Mouse (Mus musculus) midbrain, embryonic 10.5 days (tissue): ENCODE measurements around the gene Gm49394. TPM values are rescaled to one million over a fixed set of nuclear protein-coding genes. Genes with fewer than 3 reads are reported as not detected.

Source experiments
- DNase-seq: peaks from one replicate; pipeline ENCODE4 v3.0.0-alpha.2; 2017; ENCODE audit warnings: low spot score
- H3K27ac ChIP-seq: fragments of 300-500 bp; sonication (generic); replicated peaks from 2 replicates; pipeline ENCODE4 v1.5.1; 2016; ENCODE audit warnings: mild to moderate bottlenecking
- H3K27me3 ChIP-seq: fragments of 300-500 bp; sonication (generic); 2 replicates; pipeline ENCODE4 v1.6.1; 2016; ENCODE audit warnings: low read depth, mild to moderate bottlenecking; ENCODE audit not compliant: poor library complexity, severe bottlenecking
- H3K36me3 ChIP-seq: fragments of 300-500 bp; sonication (generic); 2 replicates; pipeline ENCODE4 v1.6.1; 2016; ENCODE audit warnings: mild to moderate bottlenecking, moderate library complexity
- H3K4me1 ChIP-seq: fragments of 300-500 bp; sonication (generic); 2 replicates; pipeline ENCODE4 v1.6.1; 2016
- H3K4me3 ChIP-seq: fragments of 300-500 bp; sonication (generic); 2 replicates; pipeline ENCODE4 v1.5.1; 2016; ENCODE audit warnings: mild to moderate bottlenecking, moderate library complexity
- H3K9me3 ChIP-seq: fragments of 300-500 bp; sonication (generic); replicated peaks from 2 replicates; pipeline ENCODE4 v1.6.1; 2016; ENCODE audit warnings: mild to moderate bottlenecking
- WGBS: fragments of 180-500 bp; shearing (Covaris S2); methylation state at CpG from one replicate; pipeline ENCODE4 v1.1.7; 2016; 5-methylcytosine and 5-hydroxymethylcytosine counted together
- polyA plus RNA-seq: library from polyadenylated mRNA; unstranded; fragments of >200 nt; fragmentation: Nextera tagmentation; extraction: Ambion mirVana; gene quantifications from 2 replicates; pipeline ENCODE4 v1.2.1, GENCODE M21; 2016

Gm49394 gene
- polyA plus RNA-seq, 1 experiment from 2014 or later, result not detected

DNA sequence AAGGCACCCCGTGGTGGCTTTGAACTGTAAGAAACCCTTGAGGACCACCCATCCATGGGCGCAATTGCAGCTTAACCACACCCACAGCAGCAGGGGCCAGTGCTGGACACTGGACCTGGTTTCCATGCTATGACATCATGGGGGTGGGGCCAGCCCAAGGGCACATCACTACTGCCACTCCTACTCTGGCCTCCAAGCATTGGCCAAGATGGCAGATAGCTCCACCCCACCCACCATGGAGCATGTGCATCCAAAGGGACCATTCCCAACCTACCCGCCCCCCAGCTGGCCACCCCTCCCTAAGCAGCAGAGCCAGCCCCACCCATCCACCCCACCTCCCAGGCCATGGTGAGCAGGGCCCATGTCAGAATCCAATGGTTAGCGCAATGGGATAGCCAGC lies 13.7 kb downstream of the Gm49394 start:
- Histone ChIP-seq H3K4me1 (peaks cover 68% of the 10 kb centered on the region), H3K9me3 (no peaks in the 10 kb centered on the region), H3K4me3 (peak overlapping the region; percentile 11; the same call in 1 of the 2 replicates), H3K27me3 (peaks cover 100% of the 10 kb centered on the region), H3K27ac (no peak overlapping the region), H3K36me3 (no peaks in the 10 kb centered on the region)
- WGBS, result 35% methylated on average over 4 of the region's 4 CpGs
- DNase-seq, result no peak

GRCm38 (mm10) chr7:142655633-142656032 lies 14.1 kb downstream of the Gm49394 start:
- no peaks in the 10 kb centered on the region for H3K36me3 ChIP-seq
- peaks cover 100% of the 10 kb centered on the region for H3K27me3 ChIP-seq
- DNase-seq, result no peak
- peaks cover 64% of the 10 kb centered on the region for H3K4me1 ChIP-seq
- H3K9me3 ChIP-seq, result no peaks in the 10 kb centered on the region
- no peak overlapping the region for H3K27ac ChIP-seq
- peak overlapping the region; percentile 14; the same call in 1 of the 2 replicates for H3K4me3 ChIP-seq
- WGBS, result 10% methylated on average over 11 of the region's 11 CpGs

DNA sequence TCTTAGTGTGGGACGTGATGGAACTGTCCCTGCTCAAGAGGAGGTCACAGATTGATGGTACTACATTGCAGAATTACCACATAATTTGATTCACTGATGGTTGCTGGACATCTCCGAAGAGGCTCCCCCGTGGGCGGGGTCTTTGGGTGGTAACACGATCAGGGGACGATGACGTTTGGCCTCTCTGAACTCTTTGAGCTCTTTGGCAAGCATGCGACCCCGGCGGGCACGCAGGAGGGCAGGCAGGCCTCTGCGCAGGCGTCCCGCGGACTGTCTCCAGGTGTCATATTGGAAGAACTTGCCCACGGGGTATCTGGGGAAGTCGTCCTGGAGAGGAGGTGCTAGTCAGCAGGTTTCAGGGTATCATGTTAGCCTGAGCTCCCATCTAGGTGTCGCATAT lies 16.0 kb downstream of the Gm49394 start:
- no peaks in the 10 kb centered on the region for H3K9me3 ChIP-seq
- no peak for DNase-seq
- H3K27ac ChIP-seq, result no peak overlapping the region
- peak overlapping the region; percentile 11; the same call in 1 of the 2 replicates for H3K4me3 ChIP-seq
- 7% methylated on average over 18 of the region's 18 CpGs for WGBS
- H3K27me3 ChIP-seq, result peaks cover 84% of the 10 kb centered on the region
- H3K36me3 ChIP-seq, result no peaks in the 10 kb centered on the region
- peaks cover 45% of the 10 kb centered on the region for H3K4me1 ChIP-seq

DNA sequence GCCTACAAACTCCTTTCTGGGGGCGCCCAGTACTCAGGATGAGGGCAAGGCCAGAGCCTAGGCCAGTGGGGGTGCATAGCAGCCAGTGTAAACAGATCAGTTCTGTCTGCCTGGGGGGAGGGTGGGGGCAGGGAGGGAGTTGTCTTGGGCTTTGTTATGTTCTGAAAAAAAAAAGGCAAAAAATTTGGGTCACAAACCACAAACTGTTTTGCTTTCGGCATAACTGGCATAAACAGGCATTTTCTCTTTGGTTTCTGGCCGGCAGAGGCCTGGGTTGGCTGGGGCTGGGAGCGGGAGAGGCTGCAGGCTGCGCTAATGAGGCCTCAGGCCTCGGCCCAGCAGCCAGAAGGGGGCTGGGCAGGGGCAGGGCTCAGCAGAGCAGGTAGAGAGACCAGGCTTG lies 23.1 kb downstream of the Gm49394 start:
- no peak for DNase-seq

DNA sequence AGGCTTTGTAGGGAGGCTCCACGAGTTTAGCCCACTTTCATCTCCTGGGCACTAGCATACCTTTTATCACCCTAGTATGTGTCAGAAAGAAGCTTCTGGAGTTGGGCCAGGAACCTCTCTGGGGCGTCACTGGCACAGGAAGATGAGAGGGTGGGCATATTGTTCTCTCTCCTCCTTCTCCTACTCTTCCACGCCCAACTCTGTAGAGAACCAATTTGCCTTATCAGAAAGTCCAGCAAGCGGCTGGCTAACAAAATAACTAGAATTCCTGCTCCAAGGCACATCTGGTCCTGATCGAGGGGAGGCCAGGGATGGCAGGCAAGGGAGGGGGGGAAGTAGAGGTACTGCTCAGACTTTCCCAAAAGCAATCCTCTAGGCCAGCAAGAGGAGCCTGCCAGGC lies 24.7 kb downstream of the Gm49394 start:
- Histone ChIP-seq H3K4me1 (no peaks in the 10 kb centered on the region; the same call in 1 of the 2 replicates), H3K9me3 (peaks cover 4% of the 10 kb centered on the region; the same call in 1 of the 2 replicates), H3K4me3 (no peak overlapping the region), H3K36me3 (no peaks in the 10 kb centered on the region), H3K27me3 (peaks cover 4% of the 10 kb centered on the region; the same call in 1 of the 2 replicates), H3K27ac (no peak overlapping the region)
- WGBS, result 56% methylated on average over 5 of the region's 5 CpGs
- DNase-seq, result no peak

More for the DNA sequence above, 23.1 kb downstream of the Gm49394 start:
- H3K4me1 ChIP-seq, result no peaks in the 10 kb centered on the region; the same call in 1 of the 2 replicates
- H3K27ac ChIP-seq, result no peak overlapping the region
- H3K4me3 ChIP-seq, result no peak overlapping the region
- H3K36me3 ChIP-seq, result no peaks in the 10 kb centered on the region
- WGBS, result 22% methylated on average over 6 of the region's 6 CpGs
- peaks cover 4% of the 10 kb centered on the region; the same call in 1 of the 2 replicates for H3K9me3 ChIP-seq
- peaks cover 17% of the 10 kb centered on the region for H3K27me3 ChIP-seq

- no peaks in the 10 kb centered on the region for H3K9me3 ChIP-seq
- no peak for DNase-seq
- H3K27ac ChIP-seq, result no peak overlapping the region
- H3K4me3 ChIP-seq, result no peak overlapping the region
- H3K36me3 ChIP-seq, result no peaks in the 10 kb centered on the region
- no peaks in the 10 kb centered on the region for H3K27me3 ChIP-seq
- H3K4me1 ChIP-seq, result peaks cover 16% of the 10 kb centered on the region
Measured at GRCm38 (mm10) chr7:142636178-142636577, 33.6 kb downstream of the Gm49394 start.

- no peaks in the 10 kb centered on the region for H3K27me3 ChIP-seq
- H3K4me1 ChIP-seq, result peaks cover 4% of the 10 kb centered on the region; the same call in 1 of the 2 replicates
- H3K36me3 ChIP-seq, result no peaks in the 10 kb centered on the region
- no peaks in the 10 kb centered on the region for H3K9me3 ChIP-seq
- 85% methylated on average over 10 of the region's 10 CpGs for WGBS
- H3K4me3 ChIP-seq, result no peak overlapping the region
- no peak overlapping the region for H3K27ac ChIP-seq
- DNase-seq, result no peak
Measured at GRCm38 (mm10) chr7:142630691-142631090, 39.1 kb downstream of the Gm49394 start.

GRCm38 (mm10) chr7:142629806-142630205 lies 39.9 kb downstream of the Gm49394 start:
- 90% methylated on average over 6 of the region's 6 CpGs for WGBS

DNA sequence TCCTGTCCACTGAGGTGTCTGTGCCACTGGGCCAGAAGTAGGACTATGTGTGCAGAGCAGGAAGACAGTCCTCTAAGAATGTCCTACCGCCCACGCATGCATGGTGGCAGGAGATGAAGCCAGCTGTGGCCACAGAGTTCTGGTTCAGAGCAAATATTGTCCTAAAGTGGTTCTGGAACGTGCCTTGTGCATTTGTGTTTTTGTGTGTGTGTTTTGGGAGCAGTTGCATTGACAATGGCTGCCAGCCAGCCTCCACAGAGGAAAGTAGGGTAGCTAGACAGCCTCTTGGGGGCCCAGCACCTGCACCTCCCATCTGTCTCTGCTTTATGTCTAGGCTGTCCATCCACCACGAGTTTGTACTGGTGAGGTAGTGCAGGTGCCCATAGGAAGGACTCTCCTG lies 47.6 kb downstream of the Gm49394 start:
- Histone ChIP-seq H3K9me3 (no peaks in the 10 kb centered on the region), H3K4me3 (no peak overlapping the region), H3K27me3 (no peaks in the 10 kb centered on the region), H3K27ac (no peak overlapping the region), H3K4me1 (no peaks in the 10 kb centered on the region), H3K36me3 (no peaks in the 10 kb centered on the region)
- WGBS, result 84% methylated on average over 4 of the region's 4 CpGs
- no peak for DNase-seq

More at GRCm38 (mm10) chr7:142629806-142630205, 39.9 kb downstream of the Gm49394 start:
- DNase-seq, result no peak
- Histone ChIP-seq H3K4me3 (no peak overlapping the region), H3K27ac (no peak overlapping the region), H3K36me3 (no peaks in the 10 kb centered on the region), H3K9me3 (no peaks in the 10 kb centered on the region), H3K27me3 (no peaks in the 10 kb centered on the region), H3K4me1 (no peaks in the 10 kb centered on the region)

DNA sequence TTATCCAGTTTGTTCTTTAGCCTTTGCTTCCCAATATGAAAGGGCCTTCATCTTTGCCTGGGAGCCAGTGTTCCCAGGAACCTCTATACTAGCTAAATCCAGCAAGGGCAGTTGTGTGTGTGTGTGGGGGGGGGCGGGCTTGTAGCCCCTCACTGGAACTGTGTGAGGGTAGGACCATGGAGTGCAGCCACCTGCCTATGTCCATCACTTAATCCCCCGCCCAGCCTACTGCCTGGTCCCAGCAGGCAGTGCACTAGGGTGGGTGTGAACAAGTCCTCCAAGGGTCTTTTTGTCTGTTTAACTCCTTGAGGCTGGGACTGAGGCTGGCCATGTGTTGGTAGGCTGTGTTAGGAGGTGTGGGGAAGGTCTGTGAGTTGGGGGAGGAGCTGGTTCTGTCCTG lies 56.7 kb downstream of the Gm49394 start:
- 69% methylated on average over 2 of the region's 2 CpGs for WGBS
- peaks cover 8% of the 10 kb centered on the region; the same call in 1 of the 2 replicates for H3K27me3 ChIP-seq
- no peak overlapping the region for H3K27ac ChIP-seq
- peaks cover 25% of the 10 kb centered on the region for H3K4me1 ChIP-seq
- DNase-seq, result no peak
- H3K9me3 ChIP-seq, result no peaks in the 10 kb centered on the region
- H3K4me3 ChIP-seq, result no peak overlapping the region
- no peaks in the 10 kb centered on the region for H3K36me3 ChIP-seq

GRCm38 (mm10) chr7:142610627-142611406 lies 58.9 kb downstream of the Gm49394 start:
- no peaks in the 10 kb centered on the region for H3K36me3 ChIP-seq
- peaks cover 8% of the 10 kb centered on the region; the same call in 1 of the 2 replicates for H3K27me3 ChIP-seq
- DNase-seq, result peak; percentile 76
- peak overlapping the region; percentile 88 for H3K27ac ChIP-seq
- peak overlapping the region; percentile 40 for H3K4me3 ChIP-seq
- under 1% methylated on average over 12 of the region's 12 CpGs for WGBS
- H3K4me1 ChIP-seq, result peaks cover 25% of the 10 kb centered on the region
- H3K9me3 ChIP-seq, result no peaks in the 10 kb centered on the region

- WGBS, result 97% methylated on average over 2 of the region's 2 CpGs
- no peak overlapping the region for H3K4me3 ChIP-seq
- H3K27me3 ChIP-seq, result no peaks in the 10 kb centered on the region
- no peak for DNase-seq
- peaks cover 3% of the 10 kb centered on the region; the same call in 1 of the 2 replicates for H3K4me1 ChIP-seq
- H3K9me3 ChIP-seq, result no peaks in the 10 kb centered on the region
- no peak overlapping the region for H3K27ac ChIP-seq
- no peaks in the 10 kb centered on the region for H3K36me3 ChIP-seq
Measured at GRCm38 (mm10) chr7:142600921-142601320, 68.8 kb downstream of the Gm49394 start.
